Mouse (Mus musculus): ENCODE results near the gene Ippk. TPM values are rescaled to one million over a fixed set of nuclear protein-coding genes. Genes with fewer than 3 reads are reported as not detected.

Gene Ippk
- polyA plus RNA-seq, 1 experiment from 2014 or later = 14.8 TPM

GRCm38 (mm10) chr13:49421606-49421917 lies 513 bp downstream of the Ippk start:
- ATAC-seq (ENCODE audit: low read depth) = no peak; the same call in 1 of the 2 replicates
- peak overlapping the region; percentile 96 for H3K4me2 ChIP-seq (ENCODE audit: low read depth, low read length)
- H3K36me3 ChIP-seq (ENCODE audit: control insufficient read depth, insufficient read depth, low read length) = no peaks in the 10 kb centered on the region
- peaks cover 21% of the 10 kb centered on the region for H3K4me1 ChIP-seq (ENCODE audit: control insufficient read depth, insufficient read depth, low read length)
- WGBS = 0% methylated on average over 15 of the region's 15 CpGs
- peak overlapping the region; percentile 83 for H3K9ac ChIP-seq (replicated peaks; ENCODE audit: low read depth, low read length)
- peak overlapping the region; percentile 83 for H3K4me3 ChIP-seq (ENCODE audit: low read depth, low read length)
- no peaks in the 10 kb centered on the region for H3K9me3 ChIP-seq (ENCODE audit: control insufficient read depth, low read length)
- no peak overlapping the region; the same call in 1 of the 2 replicates for H3K27ac ChIP-seq (ENCODE audit: low read depth, low read length)
- H3K27me3 ChIP-seq (ENCODE audit: control insufficient read depth, insufficient read depth, low read length) = no peaks in the 10 kb centered on the region

- Histone ChIP-seq H3K4me3 (ENCODE audit: low read depth, low read length) (peak overlapping the region; percentile 83), H3K9ac (replicated peaks; ENCODE audit: low read depth, low read length) (peak overlapping the region; percentile 83), H3K27me3 (ENCODE audit: control insufficient read depth, insufficient read depth, low read length) (no peaks in the 10 kb centered on the region), H3K9me3 (ENCODE audit: control insufficient read depth, low read length) (no peaks in the 10 kb centered on the region), H3K27ac (ENCODE audit: low read depth, low read length) (no peak overlapping the region), H3K36me3 (ENCODE audit: control insufficient read depth, insufficient read depth, low read length) (no peaks in the 10 kb centered on the region), H3K4me1 (ENCODE audit: control insufficient read depth, insufficient read depth, low read length) (peaks cover 21% of the 10 kb centered on the region), H3K4me2 (ENCODE audit: low read depth, low read length) (peak overlapping the region; percentile 96)
- ATAC-seq (ENCODE audit: low read depth) = no peak
- 22% methylated on average over 4 of the region's 4 CpGs for WGBS
Observed at GRCm38 (mm10) chr13:49421959-49422358, 910 bp downstream of the Ippk start.

- Histone ChIP-seq H3K4me2 (ENCODE audit: low read depth, low read length) (no peak overlapping the region), H3K27me3 (ENCODE audit: control insufficient read depth, insufficient read depth, low read length) (no peaks in the 10 kb centered on the region), H3K27ac (ENCODE audit: low read depth, low read length) (no peak overlapping the region), H3K9me3 (ENCODE audit: control insufficient read depth, low read length) (no peaks in the 10 kb centered on the region), H3K4me3 (ENCODE audit: low read depth, low read length) (no peak overlapping the region), H3K36me3 (ENCODE audit: control insufficient read depth, insufficient read depth, low read length) (no peaks in the 10 kb centered on the region), H3K4me1 (ENCODE audit: control insufficient read depth, insufficient read depth, low read length) (peaks cover 15% of the 10 kb centered on the region), H3K9ac (replicated peaks; ENCODE audit: low read depth, low read length) (no peak overlapping the region)
- WGBS = 91% methylated on average over 3 of the region's 3 CpGs
- no peak for ATAC-seq (ENCODE audit: low read depth)
Observed at GRCm38 (mm10) chr13:49426736-49427135, 5.7 kb downstream of the Ippk start.

- no peak for ATAC-seq (ENCODE audit: low read depth)
Observed at GRCm38 (mm10) chr13:49428042-49428675, 7.1 kb downstream of the Ippk start.

GRCm38 (mm10) chr13:49430529-49430928 lies 9.5 kb downstream of the Ippk start:
- no peak overlapping the region for H3K4me2 ChIP-seq (ENCODE audit: low read depth, low read length)
- 86% methylated on average over 4 of the region's 4 CpGs for WGBS
- no peak for ATAC-seq (ENCODE audit: low read depth)

More at GRCm38 (mm10) chr13:49428042-49428675, 7.1 kb downstream of the Ippk start:
- Histone ChIP-seq H3K4me2 (ENCODE audit: low read depth, low read length) (no peak overlapping the region), H3K27ac (ENCODE audit: low read depth, low read length) (no peak overlapping the region; the same call in 1 of the 2 replicates), H3K27me3 (ENCODE audit: control insufficient read depth, insufficient read depth, low read length) (no peaks in the 10 kb centered on the region), H3K4me1 (ENCODE audit: control insufficient read depth, insufficient read depth, low read length) (peaks cover under 1% of the 10 kb centered on the region), H3K4me3 (ENCODE audit: low read depth, low read length) (no peak overlapping the region), H3K9ac (replicated peaks; ENCODE audit: low read depth, low read length) (no peak overlapping the region), H3K36me3 (ENCODE audit: control insufficient read depth, insufficient read depth, low read length) (peaks cover 3% of the 10 kb centered on the region; the same call in 1 of the 2 replicates), H3K9me3 (ENCODE audit: control insufficient read depth, low read length) (no peaks in the 10 kb centered on the region)
- 90% methylated on average over 1 of the region's 1 CpGs for WGBS

GRCm38 (mm10) chr13:49433268-49434029 lies 12.4 kb downstream of the Ippk start:
- WGBS = 95% methylated on average over 2 of the region's 2 CpGs
- no peaks in the 10 kb centered on the region for H3K27me3 ChIP-seq (ENCODE audit: control insufficient read depth, insufficient read depth, low read length)
- H3K9ac ChIP-seq (replicated peaks; ENCODE audit: low read depth, low read length) = no peak overlapping the region
- no peak for ATAC-seq (ENCODE audit: low read depth)
- H3K4me2 ChIP-seq (ENCODE audit: low read depth, low read length) = no peak overlapping the region
- no peaks in the 10 kb centered on the region for H3K4me1 ChIP-seq (ENCODE audit: control insufficient read depth, insufficient read depth, low read length)
- H3K9me3 ChIP-seq (ENCODE audit: control insufficient read depth, low read length) = no peaks in the 10 kb centered on the region
- no peak overlapping the region for H3K27ac ChIP-seq (ENCODE audit: low read depth, low read length)
- peaks cover 23% of the 10 kb centered on the region for H3K36me3 ChIP-seq (ENCODE audit: control insufficient read depth, insufficient read depth, low read length)
- H3K4me3 ChIP-seq (ENCODE audit: low read depth, low read length) = no peak overlapping the region

More at GRCm38 (mm10) chr13:49430529-49430928, 9.5 kb downstream of the Ippk start:
- H3K9ac ChIP-seq (replicated peaks; ENCODE audit: low read depth, low read length) = no peak overlapping the region
- H3K27ac ChIP-seq (ENCODE audit: low read depth, low read length) = no peak overlapping the region
- no peak overlapping the region for H3K4me3 ChIP-seq (ENCODE audit: low read depth, low read length)
- no peaks in the 10 kb centered on the region for H3K9me3 ChIP-seq (ENCODE audit: control insufficient read depth, low read length)
- H3K27me3 ChIP-seq (ENCODE audit: control insufficient read depth, insufficient read depth, low read length) = no peaks in the 10 kb centered on the region
- peaks cover 9% of the 10 kb centered on the region for H3K36me3 ChIP-seq (ENCODE audit: control insufficient read depth, insufficient read depth, low read length)
- H3K4me1 ChIP-seq (ENCODE audit: control insufficient read depth, insufficient read depth, low read length) = no peaks in the 10 kb centered on the region

GRCm38 (mm10) chr13:49435745-49436144 lies 14.7 kb downstream of the Ippk start:
- no peaks in the 10 kb centered on the region for H3K9me3 ChIP-seq (ENCODE audit: control insufficient read depth, low read length)
- no peaks in the 10 kb centered on the region for H3K27me3 ChIP-seq (ENCODE audit: control insufficient read depth, insufficient read depth, low read length)
- ATAC-seq (ENCODE audit: low read depth) = no peak
- H3K4me1 ChIP-seq (ENCODE audit: control insufficient read depth, insufficient read depth, low read length) = no peaks in the 10 kb centered on the region
- no peak overlapping the region for H3K27ac ChIP-seq (ENCODE audit: low read depth, low read length)
- H3K9ac ChIP-seq (replicated peaks; ENCODE audit: low read depth, low read length) = no peak overlapping the region
- H3K36me3 ChIP-seq (ENCODE audit: control insufficient read depth, insufficient read depth, low read length) = peaks cover 23% of the 10 kb centered on the region
- H3K4me3 ChIP-seq (ENCODE audit: low read depth, low read length) = no peak overlapping the region
- WGBS = 96% methylated on average over 1 of the region's 1 CpGs
- no peak overlapping the region for H3K4me2 ChIP-seq (ENCODE audit: low read depth, low read length)

GRCm38 (mm10) chr13:49436170-49436569 lies 15.1 kb downstream of the Ippk start:
- Histone ChIP-seq H3K36me3 (ENCODE audit: control insufficient read depth, insufficient read depth, low read length) (peaks cover 23% of the 10 kb centered on the region), H3K4me3 (ENCODE audit: low read depth, low read length) (no peak overlapping the region), H3K4me2 (ENCODE audit: low read depth, low read length) (no peak overlapping the region), H3K27me3 (ENCODE audit: control insufficient read depth, insufficient read depth, low read length) (no peaks in the 10 kb centered on the region), H3K4me1 (ENCODE audit: control insufficient read depth, insufficient read depth, low read length) (no peaks in the 10 kb centered on the region), H3K9me3 (ENCODE audit: control insufficient read depth, low read length) (no peaks in the 10 kb centered on the region), H3K9ac (replicated peaks; ENCODE audit: low read depth, low read length) (no peak overlapping the region), H3K27ac (ENCODE audit: low read depth, low read length) (no peak overlapping the region)
- WGBS = 77% methylated on average over 4 of the region's 4 CpGs
- no peak for ATAC-seq (ENCODE audit: low read depth)

GRCm38 (mm10) chr13:49444451-49444850 lies 23.4 kb downstream of the Ippk start:
- Histone ChIP-seq H3K9ac (replicated peaks; ENCODE audit: low read depth, low read length) (no peak overlapping the region), H3K9me3 (ENCODE audit: control insufficient read depth, low read length) (no peaks in the 10 kb centered on the region), H3K27me3 (ENCODE audit: control insufficient read depth, insufficient read depth, low read length) (no peaks in the 10 kb centered on the region), H3K4me2 (ENCODE audit: low read depth, low read length) (no peak overlapping the region), H3K27ac (ENCODE audit: low read depth, low read length) (no peak overlapping the region), H3K4me3 (ENCODE audit: low read depth, low read length) (no peak overlapping the region), H3K36me3 (ENCODE audit: control insufficient read depth, insufficient read depth, low read length) (peaks cover 32% of the 10 kb centered on the region), H3K4me1 (ENCODE audit: control insufficient read depth, insufficient read depth, low read length) (no peaks in the 10 kb centered on the region)
- 98% methylated on average over 6 of the region's 6 CpGs for WGBS
- no peak for ATAC-seq (ENCODE audit: low read depth)
